Mouse (Mus musculus): ENCODE measurements around the gene Spats2. TPM values are rescaled to one million over a fixed set of nuclear protein-coding genes. Genes with fewer than 3 reads are reported as not detected.
"Not testable (repeated sequence)": the region's sequence is repeated elsewhere in the genome, so short reads cannot be mapped to it uniquely, and the experiment has no call there.

The Spats2 gene
- polyA plus RNA-seq, 1 experiment from 2014 or later, result 60.1 TPM

GRCm38 (mm10) chr15:99248972-99249371 is 123.3 kb downstream of the Spats2 start:
- Histone ChIP-seq H3K4me1 (peaks cover 21% of the 10 kb centered on the region), H3K9me3 (no peaks in the 10 kb centered on the region), H3K27me3 (replicated peaks; ENCODE audit: low read depth, poor library complexity, severe bottlenecking) (no peaks in the 10 kb centered on the region), H3K4me3 (no peak overlapping the region), H3K27ac (replicated peaks) (no peak overlapping the region), H3K36me3 (replicated peaks) (peaks cover 63% of the 10 kb centered on the region)
- DNase-seq (ENCODE audit: low spot score), result no peak
- 83% methylated on average over 9 of the region's 9 CpGs for WGBS

GRCm38 (mm10) chr15:99249938-99250337 is 124.2 kb downstream of the Spats2 start:
- H3K4me3 ChIP-seq, result no peak overlapping the region
- peaks cover 21% of the 10 kb centered on the region for H3K4me1 ChIP-seq
- no peaks in the 10 kb centered on the region for H3K9me3 ChIP-seq
- no peaks in the 10 kb centered on the region for H3K27me3 ChIP-seq (replicated peaks; ENCODE audit: low read depth, poor library complexity, severe bottlenecking)
- H3K27ac ChIP-seq (replicated peaks), result no peak overlapping the region
- no peak for DNase-seq (ENCODE audit: low spot score)
- peaks cover 53% of the 10 kb centered on the region for H3K36me3 ChIP-seq (replicated peaks)
- WGBS, result 93% methylated on average over 11 of the region's 11 CpGs

GRCm38 (mm10) chr15:99251111-99251510 is 125.4 kb downstream of the Spats2 start:
- peak overlapping the region; percentile 81 for H3K27ac ChIP-seq (replicated peaks)
- under 1% methylated on average over 15 of the region's 15 CpGs for WGBS
- peaks cover 42% of the 10 kb centered on the region for H3K36me3 ChIP-seq (replicated peaks)
- not testable (repeated sequence) for H3K27me3 ChIP-seq (replicated peaks; ENCODE audit: low read depth, poor library complexity, severe bottlenecking); H3K9me3 ChIP-seq; DNase-seq (ENCODE audit: low spot score)
- H3K4me1 ChIP-seq, result peaks cover 21% of the 10 kb centered on the region
- H3K4me3 ChIP-seq, result peak overlapping the region; percentile 69

- Histone ChIP-seq H3K9me3 (no peaks in the 10 kb centered on the region), H3K4me1 (peaks cover 21% of the 10 kb centered on the region), H3K27ac (replicated peaks) (peak within 1 kb of the TSS; percentile 96), H3K27me3 (replicated peaks; ENCODE audit: low read depth, poor library complexity, severe bottlenecking) (no peaks in the 10 kb centered on the region), H3K4me3 (peak within 1 kb of the TSS; percentile 69), H3K36me3 (replicated peaks) (peaks cover 35% of the 10 kb centered on the region)
- peak; percentile 95 for DNase-seq (ENCODE audit: low spot score)
- under 1% methylated on average over 52 of the region's 52 CpGs for WGBS
These were observed 126.1 kb downstream of the Spats2 start, which contains the start of gene Mcrs1 for GRCm38 (mm10) chr15:99251626-99252380. TSS of gene Mcrs1 (minus strand) at chr15:99251961.

- peak overlapping the region; percentile 69 for H3K4me3 ChIP-seq
- peak overlapping the region; percentile 96 for H3K27ac ChIP-seq (replicated peaks)
- peaks cover 27% of the 10 kb centered on the region for H3K4me1 ChIP-seq
- WGBS, result 6% methylated on average over 22 of the region's 22 CpGs
- no peaks in the 10 kb centered on the region for H3K9me3 ChIP-seq
- H3K36me3 ChIP-seq (replicated peaks), result peaks cover 27% of the 10 kb centered on the region
- no peak for DNase-seq (ENCODE audit: low spot score)
- H3K27me3 ChIP-seq (replicated peaks; ENCODE audit: low read depth, poor library complexity, severe bottlenecking), result no peaks in the 10 kb centered on the region
These were observed 126.9 kb downstream of the Spats2 start for GRCm38 (mm10) chr15:99252381-99253174.

- not testable (repeated sequence) for H3K27ac ChIP-seq (replicated peaks); H3K9me3 ChIP-seq; DNase-seq (ENCODE audit: low spot score); H3K27me3 ChIP-seq (replicated peaks; ENCODE audit: low read depth, poor library complexity, severe bottlenecking)
- Histone ChIP-seq H3K36me3 (replicated peaks) (peaks cover 22% of the 10 kb centered on the region), H3K4me3 (peak overlapping the region; percentile 69), H3K4me1 (peaks cover 28% of the 10 kb centered on the region)
- 45% methylated on average over 2 of the region's 2 CpGs for WGBS
These were observed 127.4 kb downstream of the Spats2 start for GRCm38 (mm10) chr15:99253175-99253479.

- no peak for DNase-seq (ENCODE audit: low spot score)
- 96% methylated on average over 6 of the region's 6 CpGs for WGBS
- H3K27ac ChIP-seq (replicated peaks), result no peak overlapping the region
- H3K27me3 ChIP-seq (replicated peaks; ENCODE audit: low read depth, poor library complexity, severe bottlenecking), result no peaks in the 10 kb centered on the region
- no peaks in the 10 kb centered on the region for H3K9me3 ChIP-seq
- no peak overlapping the region for H3K4me3 ChIP-seq
- H3K4me1 ChIP-seq, result peaks cover 28% of the 10 kb centered on the region
- peaks cover 15% of the 10 kb centered on the region for H3K36me3 ChIP-seq (replicated peaks)
These were observed 128.1 kb downstream of the Spats2 start for GRCm38 (mm10) chr15:99253772-99254171.

- Histone ChIP-seq H3K4me1 (peaks cover 32% of the 10 kb centered on the region), H3K9me3 (no peaks in the 10 kb centered on the region), H3K4me3 (no peak overlapping the region), H3K36me3 (replicated peaks) (peaks cover 7% of the 10 kb centered on the region), H3K27ac (replicated peaks) (no peak overlapping the region), H3K27me3 (replicated peaks; ENCODE audit: low read depth, poor library complexity, severe bottlenecking) (no peaks in the 10 kb centered on the region)
- 79% methylated on average over 2 of the region's 2 CpGs for WGBS
- DNase-seq (ENCODE audit: low spot score), result no peak
These were observed 128.8 kb downstream of the Spats2 start for GRCm38 (mm10) chr15:99254477-99255005.

- Histone ChIP-seq H3K27me3 (replicated peaks; ENCODE audit: low read depth, poor library complexity, severe bottlenecking) (no peaks in the 10 kb centered on the region), H3K36me3 (replicated peaks) (no peaks in the 10 kb centered on the region), H3K4me3 (0 out of 2 replicates have a peak overlapping the region, but pooled peaks have one; percentile 6), H3K27ac (replicated peaks) (no peak overlapping the region), H3K9me3 (no peaks in the 10 kb centered on the region), H3K4me1 (peaks cover 36% of the 10 kb centered on the region)
- DNase-seq (ENCODE audit: low spot score), result no peak
- WGBS, result 88% methylated on average over 6 of the region's 6 CpGs
These were observed 129.6 kb downstream of the Spats2 start for GRCm38 (mm10) chr15:99255241-99255749.

- H3K4me3 ChIP-seq, result peak overlapping the region; percentile 45
- no peak for DNase-seq (ENCODE audit: low spot score)
- H3K9me3 ChIP-seq, result no peaks in the 10 kb centered on the region
- WGBS, result 67% methylated on average over 8 of the region's 8 CpGs
- no peaks in the 10 kb centered on the region for H3K27me3 ChIP-seq (replicated peaks; ENCODE audit: low read depth, poor library complexity, severe bottlenecking)
- H3K27ac ChIP-seq (replicated peaks), result peak overlapping the region; percentile 54; the same call in 1 of the 2 replicates
- peaks cover 23% of the 10 kb centered on the region for H3K4me1 ChIP-seq
- no peaks in the 10 kb centered on the region for H3K36me3 ChIP-seq (replicated peaks)
These were observed 133.5 kb downstream of the Spats2 start for GRCm38 (mm10) chr15:99259167-99259729.

GRCm38 (mm10) chr15:99259730-99260252 is 134.1 kb downstream of the Spats2 start:
- peak overlapping the region; percentile 54 for H3K27ac ChIP-seq (replicated peaks)
- H3K36me3 ChIP-seq (replicated peaks), result no peaks in the 10 kb centered on the region
- H3K4me3 ChIP-seq, result peak overlapping the region; percentile 45
- peak; percentile 89 for DNase-seq (ENCODE audit: low spot score)
- H3K27me3 ChIP-seq (replicated peaks; ENCODE audit: low read depth, poor library complexity, severe bottlenecking), result no peaks in the 10 kb centered on the region
- peaks cover 28% of the 10 kb centered on the region for H3K4me1 ChIP-seq
- under 1% methylated on average over 10 of the region's 10 CpGs for WGBS
- no peaks in the 10 kb centered on the region for H3K9me3 ChIP-seq

- H3K4me3 ChIP-seq, result no peak overlapping the region
- no peaks in the 10 kb centered on the region for H3K36me3 ChIP-seq (replicated peaks)
- no peak for DNase-seq (ENCODE audit: low spot score)
- 78% methylated on average over 10 of the region's 10 CpGs for WGBS
- no peak overlapping the region for H3K27ac ChIP-seq (replicated peaks)
- H3K27me3 ChIP-seq (replicated peaks; ENCODE audit: low read depth, poor library complexity, severe bottlenecking), result no peaks in the 10 kb centered on the region
- H3K4me1 ChIP-seq, result peaks cover 30% of the 10 kb centered on the region
- no peaks in the 10 kb centered on the region for H3K9me3 ChIP-seq
These were observed 137.0 kb downstream of the Spats2 start for GRCm38 (mm10) chr15:99262702-99263101.

Measured in embryonic facial prominence, embryonic 10.5 days (tissue).